Mouse (Mus musculus) MEL (cell line): ENCODE measurements around the gene Tmem150c.

ENCODE experiments used
- CTCF ChIP-seq, 3 experiments: IDR thresholded peaks in 2 of 3; conservative IDR thresholded peaks in 1 of 3; 2 replicates each; pipeline ENCODE4 v1.5.1; 2011 to 2012; ENCODE audit warnings: low read length in 3 of 3, low read depth in 2 of 3, mild to moderate bottlenecking in 2 of 3, improper control_type of control experiment in 1 of 3, inconsistent platforms in 1 of 3, mixed read lengths in 1 of 3, moderate library complexity in 1 of 3; ENCODE audit not compliant: control insufficient read depth in 1 of 3, insufficient read depth in 1 of 3, poor library complexity in 1 of 3, severe bottlenecking in 1 of 3
- MXI1 ChIP-seq: IDR thresholded peaks from 2 replicates; pipeline ENCODE4 v1.6.1; 2011; ENCODE audit warnings: mild to moderate bottlenecking, low read depth, low read length, improper control_type of control experiment
- NELFE ChIP-seq: IDR thresholded peaks from 2 replicates; pipeline ENCODE4 v1.6.1; 2011; ENCODE audit warnings: low read depth, low read length, improper control_type of control experiment
- ZNF384 ChIP-seq: IDR thresholded peaks from 2 replicates; pipeline ENCODE4 v1.6.1; 2012; ENCODE audit warnings: low read depth, mild to moderate bottlenecking, inconsistent platforms, low read length, improper control_type of control experiment

GRCm38 (mm10) chr5:100155646-100156045 lies 4.0 kb downstream of the Tmem150c start:
- TF ChIP-seq MXI1, result no peak
- TF ChIP-seq CTCF (IDR thresholded peaks at IDR 0.05 in 2 of 3, conservative IDR thresholded peaks at IDR 0.05 in 1 of 3; ENCODE audit: control insufficient read depth in 1 of 3, insufficient read depth in 1 of 3, low read depth in 2 of 3, low read length in 3 of 3, poor library complexity in 1 of 3, severe bottlenecking in 1 of 3), result no peak
- TF ChIP-seq ZNF384, result no peak
- TF ChIP-seq NELFE, result no peak
